Mouse (Mus musculus): ENCODE results near the gene a.

a gene

DNA sequence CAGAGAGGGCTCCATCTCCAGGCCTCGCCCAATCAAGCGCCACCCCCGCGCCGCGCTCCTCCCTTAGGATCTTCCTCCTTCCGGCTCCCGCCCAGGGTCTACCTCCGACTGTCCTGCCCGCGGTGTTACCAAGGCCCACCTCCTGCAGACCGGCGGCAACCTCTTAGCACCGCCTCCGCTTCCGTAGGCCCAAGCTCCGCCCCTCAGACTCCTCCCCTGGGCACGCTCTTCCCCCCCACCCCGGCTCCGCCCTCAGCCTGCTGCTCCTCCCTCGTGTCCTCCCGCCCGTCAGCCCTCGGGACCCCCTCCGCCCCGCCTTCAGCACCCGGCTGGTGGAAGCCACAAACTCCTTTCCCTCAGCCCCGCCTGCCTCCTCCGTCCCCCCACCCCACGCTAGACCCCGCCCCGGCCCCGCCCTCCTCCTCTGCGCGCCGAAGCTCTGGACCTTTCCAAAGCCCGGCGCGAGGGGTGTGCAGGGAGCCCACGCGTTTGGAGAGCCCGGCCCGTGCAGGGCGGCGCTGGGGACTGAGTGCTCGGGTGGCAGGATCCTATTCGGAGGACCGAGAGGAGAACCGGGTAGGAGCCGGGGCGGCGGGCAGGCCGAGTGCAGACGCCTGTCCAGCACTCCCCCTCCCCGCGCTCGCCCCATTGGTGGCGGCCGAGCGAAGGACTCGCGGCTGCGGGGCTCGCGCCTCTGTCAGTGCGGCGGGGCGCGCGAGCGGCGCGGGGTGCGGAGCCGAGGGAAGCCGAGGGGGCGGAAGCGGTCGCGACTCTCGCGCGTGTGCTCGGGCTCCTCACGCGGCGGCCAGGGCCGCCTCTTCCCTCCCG is at the start of gene a, which contains the start of gene Raly:
TSS of gene a (plus strand) at position 747 of the 828 bp plus-strand sequence.
TSS of gene Raly (plus strand) at position 441 of the 828 bp plus-strand sequence.
- DNase-seq, result peak; percentile 99

DNA sequence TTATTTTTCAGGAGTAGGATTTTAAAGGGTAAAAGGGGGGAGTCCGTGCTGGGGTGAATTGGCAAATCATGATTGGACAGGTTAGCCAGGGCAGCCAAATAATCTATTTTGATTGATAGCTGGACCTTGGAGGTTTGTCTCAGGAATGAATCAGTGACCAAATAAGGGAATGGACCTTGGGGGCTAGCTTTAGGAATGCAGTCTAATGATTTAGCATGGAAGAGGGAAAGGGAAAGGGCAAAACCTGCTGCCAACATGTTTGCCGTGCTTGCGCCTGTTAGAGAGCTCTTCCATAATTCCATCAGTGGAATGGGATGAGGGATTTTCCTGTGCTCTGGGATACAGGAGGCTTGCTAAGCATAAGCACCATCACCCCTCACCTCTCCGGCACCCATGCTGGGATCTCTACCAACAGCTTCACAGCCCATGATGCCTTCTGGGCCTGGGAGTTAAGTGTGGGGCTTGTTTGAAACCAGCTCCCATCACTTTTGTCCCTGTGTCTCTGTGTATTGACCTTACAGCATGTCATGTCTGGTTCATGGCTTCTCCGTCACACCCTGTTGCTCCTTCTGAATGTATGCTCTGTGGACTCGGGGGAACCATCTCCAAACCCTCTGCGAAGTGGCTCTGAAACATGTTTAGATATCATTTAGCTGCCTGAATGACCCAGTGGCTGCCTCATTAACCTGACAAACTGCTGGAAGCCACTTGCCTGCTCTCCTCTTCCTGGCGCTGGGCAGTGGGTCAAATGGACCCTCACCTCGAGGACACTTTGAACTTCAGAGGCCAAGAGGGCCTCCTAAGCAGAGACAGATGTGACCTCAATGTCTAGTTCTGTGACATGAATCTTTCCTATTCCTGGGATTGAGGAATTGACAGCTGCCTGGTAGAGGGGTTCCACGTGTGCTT is 48.0 kb upstream of the a start:
- DNase-seq, result no peak

- peak; percentile 73 for DNase-seq
These were observed 47.3 kb upstream of the a start for GRCm38 (mm10) chr2:154743915-154744314.

GRCm38 (mm10) chr2:154748383-154748782 is 42.8 kb upstream of the a start:
- DNase-seq, result no peak

DNA sequence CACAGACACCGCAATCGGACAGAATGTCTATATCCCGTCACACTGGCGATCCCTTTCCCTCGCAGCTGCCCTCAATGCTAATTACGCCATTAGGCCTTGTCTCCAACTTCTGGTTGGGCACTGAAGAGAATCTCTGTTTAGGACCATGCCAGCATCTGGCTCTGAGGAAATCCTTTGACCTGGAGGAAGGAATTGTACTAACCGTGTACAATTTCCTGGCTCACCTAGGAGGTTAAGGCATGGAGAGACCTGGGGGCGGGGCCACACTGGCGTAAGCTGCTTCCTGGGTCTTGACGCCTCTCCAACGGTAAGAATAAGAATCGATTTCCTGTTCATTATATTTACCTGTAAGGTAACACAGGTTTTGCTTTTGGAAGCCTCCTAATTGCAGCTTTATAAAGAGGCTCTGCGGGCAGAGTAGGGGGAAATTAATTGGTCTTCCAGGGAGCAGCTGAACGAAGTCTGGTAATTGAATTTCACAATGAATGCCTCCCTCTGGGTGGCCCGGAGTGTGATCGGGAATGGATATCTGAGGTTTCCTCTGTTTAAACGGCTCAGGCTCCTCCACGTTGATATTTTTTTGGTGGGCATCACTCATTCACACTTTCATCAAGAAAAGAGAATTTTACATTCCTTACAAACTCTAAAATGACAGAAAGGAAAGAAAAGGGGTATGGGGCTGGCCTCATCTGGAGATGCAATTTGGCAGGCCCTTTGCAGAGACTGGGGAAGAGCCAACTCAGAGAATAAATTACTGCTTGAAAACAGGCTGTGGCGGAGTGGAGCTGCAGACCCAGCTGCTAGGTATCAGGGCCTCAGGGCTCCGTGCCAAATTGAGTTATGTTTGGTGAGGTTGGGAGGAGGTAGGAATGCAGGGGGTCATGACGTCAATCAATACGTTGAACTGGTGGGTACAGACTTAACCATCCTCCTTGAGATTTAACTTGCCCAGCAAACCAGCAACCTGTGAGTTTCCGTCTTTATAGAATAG is 41.9 kb upstream of the a start:
- DNase-seq, result peak; percentile 90

DNA sequence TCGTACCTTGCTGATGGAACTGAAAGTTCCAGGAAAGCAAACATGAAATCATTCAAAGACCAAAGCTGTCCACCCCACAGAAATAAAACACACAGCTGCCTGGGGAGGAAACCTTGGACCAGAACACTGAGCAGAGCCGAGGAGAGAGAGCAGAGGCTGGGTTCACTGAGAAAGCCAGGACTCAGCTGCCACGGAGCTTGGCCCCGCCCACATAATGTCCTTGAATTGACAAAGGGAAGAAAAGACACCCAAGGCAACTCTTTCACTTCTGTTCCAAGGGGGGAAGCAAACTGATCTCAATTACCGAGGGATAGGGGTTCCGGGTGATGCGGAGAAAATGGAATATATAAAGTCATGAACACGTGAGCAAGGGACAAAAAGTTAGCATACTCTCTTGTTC is 39.3 kb upstream of the a start:
- no peak for DNase-seq

DNA sequence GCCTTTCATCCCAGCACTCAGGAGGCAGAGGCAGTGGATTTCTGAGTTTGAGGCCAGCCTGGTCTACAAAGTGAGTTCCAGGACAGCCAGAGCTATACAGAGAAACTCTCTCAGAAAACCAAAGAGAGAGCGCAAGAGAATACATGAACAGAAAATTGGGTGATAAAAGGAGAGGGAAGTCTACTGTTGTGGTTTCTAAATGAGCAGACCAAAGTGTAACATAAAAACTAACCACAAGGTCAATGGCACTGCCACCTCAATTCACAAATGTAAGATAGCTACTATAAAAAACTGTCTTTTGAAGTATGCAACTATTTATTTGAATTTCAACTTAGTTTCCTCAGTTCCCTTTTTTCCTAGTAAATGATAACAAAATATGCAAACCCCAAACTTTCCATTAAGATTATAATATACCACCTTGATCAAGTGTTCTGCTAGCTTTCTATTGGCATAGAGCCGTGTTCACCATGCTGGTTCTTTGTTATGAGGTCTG is 37.1 kb upstream of the a start:
- DNase-seq, result no peak

DNA sequence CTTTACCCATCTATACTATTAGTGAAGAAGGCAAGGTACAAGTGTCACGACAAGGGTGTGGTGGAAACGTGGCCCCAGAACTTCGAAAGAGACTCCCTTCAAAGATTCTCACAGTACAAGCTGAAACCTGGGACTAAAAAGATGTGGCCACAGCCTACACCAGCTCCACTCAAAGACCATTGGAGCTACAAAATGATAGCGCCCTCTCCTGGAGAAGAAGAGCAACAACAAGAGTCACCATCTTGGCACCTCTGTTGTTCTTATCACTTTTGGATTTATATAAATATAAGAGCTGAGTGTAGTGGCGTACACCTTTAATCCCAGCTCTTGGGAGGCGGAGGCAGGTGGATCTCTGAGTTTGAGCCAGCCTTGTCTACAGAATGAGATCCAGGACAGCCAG is 35.4 kb upstream of the a start:
- no peak for DNase-seq

- no peak for DNase-seq
These were observed 33.5 kb upstream of the a start for GRCm38 (mm10) chr2:154757691-154758090.

DNA sequence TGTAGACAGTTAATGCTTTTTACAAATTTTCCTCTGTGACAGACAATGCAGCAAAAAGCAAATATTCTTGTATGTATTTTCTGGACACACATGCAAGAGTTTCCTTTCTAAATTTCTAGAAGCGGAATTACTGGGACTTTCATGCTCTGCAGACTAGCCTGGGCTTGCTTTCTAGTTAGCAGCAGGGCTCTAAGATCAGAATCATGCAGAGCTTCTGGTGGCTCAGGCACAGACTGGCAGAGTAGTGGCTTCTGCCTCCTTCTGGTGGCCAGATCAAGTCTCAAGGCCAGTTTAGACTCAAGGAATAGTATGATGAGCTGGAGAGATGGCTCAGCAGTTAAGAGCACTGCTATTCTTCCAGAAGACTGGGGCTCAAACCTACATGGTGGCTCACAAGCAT is 32.7 kb upstream of the a start:
- DNase-seq, result no peak

- DNase-seq, result no peak
These were observed 28.0 kb upstream of the a start for GRCm38 (mm10) chr2:154763226-154763625.

GRCm38 (mm10) chr2:154764828-154765497 is 26.2 kb upstream of the a start:
- DNase-seq, result no peak

- DNase-seq, result no peak
These were observed 25.6 kb upstream of the a start for GRCm38 (mm10) chr2:154765554-154766008.

GRCm38 (mm10) chr2:154767051-154767450 is 24.2 kb upstream of the a start:
- DNase-seq, result no peak

GRCm38 (mm10) chr2:154769930-154770329 is 21.3 kb upstream of the a start, which contains the start of gene Gm14214:
Gene Gm14214, minus strand, starts transcription at chr2:154770030.
- no peak for DNase-seq

DNA sequence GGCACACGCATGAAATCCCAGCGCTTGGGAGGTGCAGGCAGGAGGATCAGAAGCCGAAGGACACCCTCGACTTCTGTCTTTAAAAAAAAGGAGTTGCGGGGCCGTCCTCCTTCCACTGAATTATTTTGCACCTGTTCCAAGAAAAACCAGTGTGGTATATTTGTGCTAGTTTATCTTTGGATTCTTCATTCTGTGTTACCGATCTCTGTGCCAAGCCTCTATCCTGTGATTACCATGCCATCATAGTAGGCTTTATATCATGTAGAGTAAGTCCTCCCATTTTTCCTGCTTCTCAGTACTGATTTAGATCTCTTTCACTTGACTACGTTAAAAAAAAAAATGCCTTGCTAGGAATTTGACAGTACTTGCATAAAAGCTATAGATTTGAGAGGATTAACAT is 19.6 kb upstream of the a start:
- DNase-seq, result no peak

GRCm38 (mm10) chr2:154774032-154774431 is 17.2 kb upstream of the a start:
- peak; percentile 70 for DNase-seq

- DNase-seq, result no peak
These were observed 14.7 kb upstream of the a start for GRCm38 (mm10) chr2:154776496-154776895.

GRCm38 (mm10) chr2:154779648-154780047 is 11.6 kb upstream of the a start:
- DNase-seq, result no peak

- no peak for DNase-seq
These were observed 8.8 kb upstream of the a start for GRCm38 (mm10) chr2:154782361-154782760.

- DNase-seq, result peak; percentile 82
These were observed 8.1 kb upstream of the a start for GRCm38 (mm10) chr2:154782856-154783650.

Measured in retina, postnatal 1 day (tissue).